Mouse (Mus musculus) layer of hippocampus, postnatal 36 days (tissue): ENCODE measurements at regions not wholly inside any gene's neighbourhood (a gene's known extent, or its start where the extent isn't known, plus 50 kb on each side); places are given as distances from the start of the nearest gene placed in this dataset.
"Not testable (repeated sequence)": the region's sequence is repeated elsewhere in the genome, so short reads cannot be mapped to it uniquely, and the experiment has no call there.

Experiments used
- DNase-seq, 2 experiments: peaks; one replicate each; pipeline ENCODE4 v3.0.0; 2022

GRCm38 (mm10) chr2:108764703-108765102 is 515.8 kb upstream of the Kif18a start:
- no peak for DNase-seq

GRCm38 (mm10) chr2:108766461-108766860 is 514.1 kb upstream of the Kif18a start:
- DNase-seq: no peak

- no peak for DNase-seq
Observed at GRCm38 (mm10) chr2:108770383-108770782, 510.2 kb upstream of the Kif18a start.

GRCm38 (mm10) chr2:108783457-108783856 is 497.1 kb upstream of the Kif18a start:
- DNase-seq: no peak

GRCm38 (mm10) chr2:108785161-108785957 is 495.2 kb upstream of the Kif18a start:
- DNase-seq: no peak

- no peak for DNase-seq
Observed at GRCm38 (mm10) chr2:108789166-108789565, 491.4 kb upstream of the Kif18a start.

- no peak for DNase-seq
Observed at GRCm38 (mm10) chr2:108795145-108795544, 485.4 kb upstream of the Kif18a start.

- DNase-seq: no peak
Observed at GRCm38 (mm10) chr2:108796816-108797581, 483.5 kb upstream of the Kif18a start.

- no peak for DNase-seq
Observed at GRCm38 (mm10) chr2:108812367-108812766, 468.2 kb upstream of the Kif18a start.

- no peak for DNase-seq
Observed at GRCm38 (mm10) chr2:108813040-108813566, 467.4 kb upstream of the Kif18a start.

GRCm38 (mm10) chr2:108816579-108816978 is 464.0 kb upstream of the Kif18a start:
- DNase-seq: no peak

- DNase-seq: no peak
Observed at GRCm38 (mm10) chr2:108824025-108824424, 456.5 kb upstream of the Kif18a start.

- peak; percentile 17 to 34 for DNase-seq
Observed at GRCm38 (mm10) chr2:108825981-108826380, 454.6 kb upstream of the Kif18a start.

- no peak for DNase-seq
Observed at GRCm38 (mm10) chr2:108827106-108827838, 453.3 kb upstream of the Kif18a start.

GRCm38 (mm10) chr2:108827974-108828700 is 452.4 kb upstream of the Kif18a start:
- no peak for DNase-seq

- not testable (repeated sequence) for DNase-seq
Observed at GRCm38 (mm10) chr2:108843855-108844254, 436.7 kb upstream of the Kif18a start.

- peak in 1 of 2 experiments; percentile 8 for DNase-seq
Observed at GRCm38 (mm10) chr2:108848051-108848450, 432.5 kb upstream of the Kif18a start.

- peak in 1 of 2 experiments; percentile 4 for DNase-seq
Observed at GRCm38 (mm10) chr2:108854399-108854798, 426.1 kb upstream of the Kif18a start.

- no peak for DNase-seq
Observed at GRCm38 (mm10) chr2:108877141-108877540, 403.4 kb upstream of the Kif18a start.

- DNase-seq: no peak
Observed at GRCm38 (mm10) chr2:108877676-108878075, 402.9 kb upstream of the Kif18a start.

- DNase-seq: no peak
Observed at GRCm38 (mm10) chr2:108904121-108904733, 376.3 kb upstream of the Kif18a start.

GRCm38 (mm10) chr2:108913555-108913954 is 367.0 kb upstream of the Kif18a start:
- no peak for DNase-seq
